ENCODE assay signal across 12 mouse cellular contexts in genomic region chr2:38944460-38945161, GRCm38 (mm10). TPM values are rescaled to one million over a fixed set of nuclear protein-coding genes. Genes with fewer than 3 reads are reported as not detected.
A peak's percentile ranks its signal among the peaks of the same experiment; 100 is the strongest.
DNase-seq lines count a peak whose midpoint lies in the region; ATAC-seq and TF ChIP-seq lines count a peak whose summit lies in the region.
"Had no signal": no experiment of that assay in that cellular context is flagged by ENCODE, and none has a peak within 500 bp of the region (broad histone marks: within the 10 kb centered on the region; RNA-seq: fewer than 3 reads in every experiment).

No protein-coding gene starts in this region.

- no peak overlapping the region for H3K4me3 ChIP-seq in lung, embryonic 14.5 days (ENCODE audit: low read depth, low read length)
- H3K4me3 ChIP-seq in forebrain, embryonic 14.5 days (ENCODE audit: low read depth, low read length): no peak overlapping the region
- H3K4me3 ChIP-seq: embryonic facial prominence, embryonic 15.5 days had no signal

- H3K36me3 ChIP-seq in lung, embryonic 14.5 days (ENCODE audit: insufficient read depth): no peaks in the 10 kb centered on the region
- H3K36me3 ChIP-seq in forebrain, embryonic 14.5 days (ENCODE audit: control insufficient read depth, insufficient read depth, low read length): no peaks in the 10 kb centered on the region
- H3K36me3 ChIP-seq: embryonic facial prominence, embryonic 15.5 days; G1E had no signal

- H3K27me3 ChIP-seq in lung, embryonic 14.5 days (ENCODE audit: insufficient read depth, low read length): no peaks in the 10 kb centered on the region
- H3K27me3 ChIP-seq in forebrain, embryonic 14.5 days (replicated peaks; ENCODE audit: control insufficient read depth, insufficient read depth, low read length): no peaks in the 10 kb centered on the region
- H3K27me3 ChIP-seq: embryonic facial prominence, embryonic 15.5 days had no signal

- H3K9ac ChIP-seq in lung, embryonic 14.5 days: no peak overlapping the region
- H3K9ac ChIP-seq in forebrain, embryonic 14.5 days (ENCODE audit: low read length): no peak overlapping the region
- H3K9ac ChIP-seq: embryonic facial prominence, embryonic 15.5 days had no signal

- intact Hi-C loops in heart, postnatal 14 days (cut with DNase I): no loop called here

- TF ChIP-seq CTCF in lung, embryonic 14.5 days (IDR thresholded peaks at IDR 0.05; ENCODE audit: low read depth): no peak

- WGBS in lung, embryonic 14.5 days: 67% methylated on average over 3 of the region's 3 CpGs
- WGBS in forebrain, embryonic 14.5 days: 72% methylated on average over 3 of the region's 3 CpGs

- peak; percentile 25 to 41 for DNase-seq in heart, postnatal 14 days
- no peak for DNase-seq in heart, adult 9 months (ENCODE audit: low spot score in 2 of 2)
- DNase-seq in lung, embryonic 14.5 days: peak; percentile 24
- DNase-seq in lung, postnatal 25 days (ENCODE audit: low spot score): no peak
- peak; percentile 68 to 69 for DNase-seq in adrenal gland, postnatal 36 days
- DNase-seq in forebrain, embryonic 14.5 days (ENCODE audit: low spot score): no peak
- DNase-seq: kidney, adult 9 months; midbrain, embryonic 14.5 days had no signal

- ATAC-seq in lung, embryonic 14.5 days (ENCODE audit: insufficient read depth): 0 out of 2 replicates have a peak, but pooled peaks have one; percentile 33
- ATAC-seq in megakaryocyte progenitor cell, adult 5-6 weeks (replicated peaks; ENCODE audit: poor library complexity): peak; percentile 61
- no peak for ATAC-seq in forebrain, embryonic 14.5 days
- no peak for ATAC-seq in activated CD4-positive, CD25-positive, alpha-beta regulatory T cell, adult 4 months

- H3K4me2 ChIP-seq in lung, embryonic 14.5 days: no peak overlapping the region
- H3K4me2 ChIP-seq in forebrain, embryonic 14.5 days (ENCODE audit: low read length): no peak overlapping the region
- H3K4me2 ChIP-seq: embryonic facial prominence, embryonic 15.5 days had no signal

- no peak overlapping the region for H3K27ac ChIP-seq in lung, embryonic 14.5 days (ENCODE audit: low read depth)
- H3K27ac ChIP-seq in forebrain, embryonic 14.5 days (ENCODE audit: low read depth, low read length): no peak overlapping the region
- H3K27ac ChIP-seq: embryonic facial prominence, embryonic 15.5 days had no signal

- no peaks in the 10 kb centered on the region for H3K4me1 ChIP-seq in lung, embryonic 14.5 days (ENCODE audit: insufficient read depth)
- no peaks in the 10 kb centered on the region for H3K4me1 ChIP-seq in forebrain, embryonic 14.5 days (ENCODE audit: control insufficient read depth, insufficient read depth, low read length)
- H3K4me1 ChIP-seq: embryonic facial prominence, embryonic 15.5 days had no signal

- no peaks in the 10 kb centered on the region for H3K9me3 ChIP-seq in lung, embryonic 14.5 days (ENCODE audit: low read depth, low read length)
- no peaks in the 10 kb centered on the region for H3K9me3 ChIP-seq in forebrain, embryonic 14.5 days (replicated peaks; ENCODE audit: control insufficient read depth, low read length)
- H3K9me3 ChIP-seq: embryonic facial prominence, embryonic 15.5 days; G1E had no signal

RNA-seq across cellular contexts. Expression of gene Olfml2a, which starts 12.8 kb away (rescaled TPM):
- 10 to 100 TPM; 11.6 to 11.8 TPM for total RNA-seq in heart, postnatal 14 days (2021)
- 2.7 and 2.9 TPM in 2 replicates for polyA plus RNA-seq in lung, embryonic 14.5 days (2014; fragmentation: Nextera tagmentation; extraction: Ambion mirVana)
- 10 to 100 TPM in 1 of 2 experiments, 1 to 10 TPM in 1; 9.1 to 13.0 TPM for total RNA-seq in adrenal gland, postnatal 36 days (2021)
- 0.17 TPM in 1 of 2 replicates, not detected in the other for total RNA-seq in megakaryocyte progenitor cell, adult 5-6 weeks (2015)
- total RNA-seq in megakaryocyte progenitor cell, adult 5-6 weeks (2017): 0.03 TPM in 1 of 2 replicates, not detected in the other
- polyA plus RNA-seq in forebrain, embryonic 14.5 days (2014; fragmentation: Nextera tagmentation; extraction: Ambion mirVana): 1.9 and 2.5 TPM in 2 replicates
- polyA plus RNA-seq in activated CD4-positive, CD25-positive, alpha-beta regulatory T cell, adult 4 months (2017; shearing (Covaris generic)): under 1 TPM in 1 of 2 experiments, not detected in 1; 0.16 TPM
- polyA plus RNA-seq: G1E had no signal

RNA-seq across cellular contexts. Expression of gene Nr6a1, which starts 17.1 kb away (rescaled TPM):
- 1 to 10 TPM; 1.2 to 1.3 TPM for total RNA-seq in heart, postnatal 14 days (2021)
- 1.4 and 1.9 TPM in 2 replicates for polyA plus RNA-seq in lung, embryonic 14.5 days (2014; fragmentation: Nextera tagmentation; extraction: Ambion mirVana)
- 1 to 10 TPM; 7.1 to 8.2 TPM for total RNA-seq in adrenal gland, postnatal 36 days (2021)
- total RNA-seq in megakaryocyte progenitor cell, adult 5-6 weeks (2015): 0.85 and 1.3 TPM in 2 replicates
- total RNA-seq in megakaryocyte progenitor cell, adult 5-6 weeks (2017): 1.4 and 2.7 TPM in 2 replicates
- polyA plus RNA-seq in forebrain, embryonic 14.5 days (2014; fragmentation: Nextera tagmentation; extraction: Ambion mirVana): 0.67 and 0.95 TPM in 2 replicates
- under 1 TPM; 0.37 to 0.40 TPM for polyA plus RNA-seq in activated CD4-positive, CD25-positive, alpha-beta regulatory T cell, adult 4 months (2017; shearing (Covaris generic))

RNA-seq across cellular contexts. Expression of gene Wdr38, which starts 52.7 kb away (rescaled TPM):
- under 1 TPM; 0.19 to 0.34 TPM for total RNA-seq in heart, postnatal 14 days (2021)
- polyA plus RNA-seq in lung, embryonic 14.5 days (2014; fragmentation: Nextera tagmentation; extraction: Ambion mirVana): 1.1 and 1.2 TPM in 2 replicates
- under 1 TPM; 0.33 to 0.46 TPM for total RNA-seq in adrenal gland, postnatal 36 days (2021)
- 0.22 TPM in 2 replicates for total RNA-seq in megakaryocyte progenitor cell, adult 5-6 weeks (2015)
- total RNA-seq in megakaryocyte progenitor cell, adult 5-6 weeks (2017): 0.25 and 0.88 TPM in 2 replicates
- polyA plus RNA-seq in forebrain, embryonic 14.5 days (2014; fragmentation: Nextera tagmentation; extraction: Ambion mirVana): 1.4 and 1.8 TPM in 2 replicates
- polyA plus RNA-seq in activated CD4-positive, CD25-positive, alpha-beta regulatory T cell, adult 4 months (2017; shearing (Covaris generic)): 1 to 10 TPM; 1.1 TPM

Comparison
In these comparisons a context has a peak if more than half of its experiments do, and no peak if none do; other contexts are left out.
1. DNase-seq: peak in heart, postnatal 14 days (2 of 2), lung, embryonic 14.5 days (single experiment) and adrenal gland, postnatal 36 days (2 of 2); none in heart, adult 9 months (0 of 2), lung, postnatal 25 days (single experiment) and forebrain, embryonic 14.5 days (single experiment).
2. ATAC-seq: peak in lung, embryonic 14.5 days (single experiment) and megakaryocyte progenitor cell, adult 5-6 weeks (single experiment); none in forebrain, embryonic 14.5 days (single experiment) and activated CD4-positive, CD25-positive, alpha-beta regulatory T cell, adult 4 months (single experiment).
3. RNA of gene Olfml2a, which starts 12.8 kb away (total RNA-seq): 9.1 to 13.0 TPM in adrenal gland, postnatal 36 days and 11.6 to 11.8 TPM in heart, postnatal 14 days; 0.03 to 0.17 TPM in megakaryocyte progenitor cell, adult 5-6 weeks; every median in the first group is over 4 times any median in the second.